Comparison of ENCODE assay signal across 23 mouse cellular contexts in genomic region chr1:15143922-15144591, GRCm38 (mm10).
A peak's percentile ranks its signal among the peaks of the same experiment; 100 is the strongest.
DNase-seq lines count a peak whose midpoint lies in the region; ATAC-seq and TF ChIP-seq lines count a peak whose summit lies in the region.
"Had no signal": no experiment of that assay in that cellular context is flagged by ENCODE, and none has a peak within 500 bp of the region (broad histone marks: within the 10 kb centered on the region; RNA-seq: fewer than 3 reads in every experiment).

No protein-coding gene starts in this region.

- no peak overlapping the region for H3K4me2 ChIP-seq in lung, embryonic 15.5 days
- no peak overlapping the region for H3K4me2 ChIP-seq in lung, postnatal 0 days (replicated peaks; ENCODE audit: low read depth, low read length)
- no peak overlapping the region for H3K4me2 ChIP-seq in stomach, embryonic 15.5 days
- no peak overlapping the region for H3K4me2 ChIP-seq in stomach, embryonic 16.5 days (ENCODE audit: low read depth, low read length)
- H3K4me2 ChIP-seq: embryonic facial prominence, embryonic 13.5 days; embryonic facial prominence, embryonic 15.5 days; forebrain, embryonic 13.5 days; forebrain, embryonic 15.5 days had no signal

- H3K4me3 ChIP-seq in lung, embryonic 15.5 days: no peak overlapping the region
- H3K4me3 ChIP-seq in lung, adult 2 months (replicated peaks; ENCODE audit: extremely low read depth, low read depth, low read length): no peak overlapping the region
- H3K4me3 ChIP-seq in lung, postnatal 0 days (ENCODE audit: low read depth, low read length): no peak overlapping the region
- H3K4me3 ChIP-seq in stomach, embryonic 15.5 days (replicated peaks): no peak overlapping the region
- no peak overlapping the region for H3K4me3 ChIP-seq in stomach, embryonic 16.5 days (replicated peaks; ENCODE audit: low read length)
- H3K4me3 ChIP-seq: embryonic facial prominence, embryonic 13.5 days; embryonic facial prominence, embryonic 15.5 days; erythroblast, embryonic 14.5 days; forebrain, embryonic 10.5 days; forebrain, embryonic 13.5 days; forebrain, embryonic 15.5 days had no signal

- no peak overlapping the region for H3K27ac ChIP-seq in lung, embryonic 15.5 days
- H3K27ac ChIP-seq in lung, postnatal 0 days (ENCODE audit: low read length): no peak overlapping the region
- H3K27ac ChIP-seq in stomach, embryonic 15.5 days: no peak overlapping the region
- no peak overlapping the region for H3K27ac ChIP-seq in stomach, embryonic 16.5 days (ENCODE audit: low read length)
- H3K27ac ChIP-seq: embryonic facial prominence, embryonic 13.5 days; embryonic facial prominence, embryonic 15.5 days; forebrain, embryonic 10.5 days; forebrain, embryonic 13.5 days; forebrain, embryonic 15.5 days had no signal

- TF ChIP-seq POLR2A in lung, adult 2 months (IDR thresholded peaks at IDR 0.05; ENCODE audit: borderline replicate concordance, extremely low read depth, low read depth, low read length): no peak

- H3K27me3 ChIP-seq in lung, embryonic 15.5 days: no peaks in the 10 kb centered on the region
- H3K27me3 ChIP-seq in lung, postnatal 0 days (replicated peaks; ENCODE audit: insufficient read depth, low read length): no peaks in the 10 kb centered on the region
- no peaks in the 10 kb centered on the region for H3K27me3 ChIP-seq in stomach, embryonic 15.5 days (replicated peaks)
- H3K27me3 ChIP-seq in stomach, embryonic 16.5 days (ENCODE audit: control insufficient read depth, insufficient read depth, low read length): no peaks in the 10 kb centered on the region
- H3K27me3 ChIP-seq: embryonic facial prominence, embryonic 13.5 days; embryonic facial prominence, embryonic 15.5 days; forebrain, embryonic 13.5 days; forebrain, embryonic 15.5 days had no signal

- WGBS in lung, embryonic 15.5 days: 35% methylated on average over 1 of the region's 1 CpGs
- WGBS in lung, adult 2 months: 67% methylated on average over 1 of the region's 1 CpGs
- 36% methylated on average over 1 of the region's 1 CpGs for WGBS in lung, postnatal 0 days
- 55% methylated on average over 1 of the region's 1 CpGs for WGBS in stomach, embryonic 15.5 days
- 45% methylated on average over 1 of the region's 1 CpGs for WGBS in stomach, embryonic 16.5 days

- no peak for DNase-seq in lung, adult 2 months
- peak; percentile 8 for DNase-seq in lung, postnatal 0 days (ENCODE audit: low spot score)
- DNase-seq in lung, postnatal 36 days: no peak
- DNase-seq in layer of hippocampus, adult 18-20 months (ENCODE audit: low spot score in 2 of 2): no peak
- DNase-seq: adrenal gland, adult 2 months; adrenal gland, postnatal 10 days; adrenal gland, postnatal 25 days; cerebellum, adult 11 months; cerebellum, adult 18-20 months; cerebellum, adult 8-10 months; cerebellum, adult 9-11 months; cerebellum, postnatal 14 days; cerebellum, postnatal 36 days; embryo, embryonic 11 days had no signal

- no peaks in the 10 kb centered on the region for H3K36me3 ChIP-seq in lung, embryonic 15.5 days
- no peaks in the 10 kb centered on the region for H3K36me3 ChIP-seq in lung, postnatal 0 days (ENCODE audit: insufficient read depth, low read length)
- H3K36me3 ChIP-seq in stomach, embryonic 15.5 days: no peaks in the 10 kb centered on the region
- H3K36me3 ChIP-seq in stomach, embryonic 16.5 days (ENCODE audit: control insufficient read depth, insufficient read depth, low read length): no peaks in the 10 kb centered on the region
- H3K36me3 ChIP-seq: embryonic facial prominence, embryonic 13.5 days; embryonic facial prominence, embryonic 15.5 days; forebrain, embryonic 10.5 days; forebrain, embryonic 15.5 days had no signal

- H3K4me1 ChIP-seq in lung, embryonic 15.5 days: no peaks in the 10 kb centered on the region
- no peaks in the 10 kb centered on the region for H3K4me1 ChIP-seq in lung, adult 2 months (ENCODE audit: control insufficient read depth, insufficient read depth, low read length)
- H3K4me1 ChIP-seq in lung, postnatal 0 days (ENCODE audit: insufficient read depth, low read depth, low read length): no peaks in the 10 kb centered on the region
- H3K4me1 ChIP-seq in stomach, embryonic 15.5 days: no peaks in the 10 kb centered on the region
- no peaks in the 10 kb centered on the region for H3K4me1 ChIP-seq in stomach, embryonic 16.5 days (ENCODE audit: control insufficient read depth, insufficient read depth, low read length)
- H3K4me1 ChIP-seq: embryonic facial prominence, embryonic 13.5 days; embryonic facial prominence, embryonic 15.5 days; forebrain, embryonic 10.5 days; forebrain, embryonic 13.5 days; forebrain, embryonic 15.5 days had no signal

- no peaks in the 10 kb centered on the region for H3K9me3 ChIP-seq in lung, embryonic 15.5 days
- no peaks in the 10 kb centered on the region for H3K9me3 ChIP-seq in lung, postnatal 0 days (ENCODE audit: low read length)
- H3K9me3 ChIP-seq in stomach, embryonic 15.5 days: no peaks in the 10 kb centered on the region
- H3K9me3 ChIP-seq in stomach, embryonic 16.5 days (replicated peaks; ENCODE audit: control insufficient read depth, low read length): no peaks in the 10 kb centered on the region
- H3K9me3 ChIP-seq: embryonic facial prominence, embryonic 13.5 days; embryonic facial prominence, embryonic 15.5 days; forebrain, embryonic 10.5 days; forebrain, embryonic 13.5 days; forebrain, embryonic 15.5 days had no signal

- TF ChIP-seq CTCF in lung, adult 2 months (IDR thresholded peaks at IDR 0.05; ENCODE audit: insufficient read depth, low read length): no peak
- no peak for TF ChIP-seq CTCF in lung, postnatal 0 days (IDR thresholded peaks at IDR 0.05)

- no peak overlapping the region for H3K9ac ChIP-seq in lung, embryonic 15.5 days
- H3K9ac ChIP-seq in lung, postnatal 0 days (replicated peaks; ENCODE audit: low read depth): no peak overlapping the region
- H3K9ac ChIP-seq in stomach, embryonic 15.5 days: no peak overlapping the region
- no peak overlapping the region for H3K9ac ChIP-seq in stomach, embryonic 16.5 days (ENCODE audit: low read length)
- H3K9ac ChIP-seq: embryonic facial prominence, embryonic 13.5 days; embryonic facial prominence, embryonic 15.5 days; forebrain, embryonic 13.5 days; forebrain, embryonic 15.5 days had no signal

- peak; percentile 85 for ATAC-seq in lung, embryonic 15.5 days (ENCODE audit: borderline replicate concordance, extremely low read depth, low FRiP score, low TSS enrichment)
- peak; percentile 38; the same call in 1 of the 2 replicates for ATAC-seq in lung, postnatal 0 days
- peak; percentile 65; the same call in 1 of the 2 replicates for ATAC-seq in stomach, embryonic 15.5 days (ENCODE audit: insufficient read depth, low FRiP score, low read depth)
- peak; percentile 60 for ATAC-seq in stomach, embryonic 16.5 days (ENCODE audit: insufficient read depth, low FRiP score)
- ATAC-seq: forebrain, embryonic 13.5 days; forebrain, embryonic 15.5 days had no signal

- TF ChIP-seq EP300 in lung, postnatal 0 days (IDR thresholded peaks at IDR 0.05): no peak
